Mouse (Mus musculus) stomach, embryonic 14.5 days (tissue): ENCODE data around the gene Cnnm2. TPM values are rescaled to one million over a fixed set of nuclear protein-coding genes. Genes with fewer than 3 reads are reported as not detected.

Source experiments
- ATAC-seq: fragments of 200-750 bp; cut with Nextera tagmentation; 2 replicates; pipeline ENCODE4 v1.8.0; 2017; ENCODE audit warnings: low read depth, moderate TSS enrichment; ENCODE audit not compliant: insufficient number of reproducible peaks, insufficient read depth, low FRiP score
- H3K27ac ChIP-seq: fragments of 300-500 bp; sonication (generic); 2 replicates; pipeline ENCODE4 v1.5.1; 2014; ENCODE audit warnings: mild to moderate bottlenecking, low read length, moderate library complexity, mixed read lengths
- H3K27me3 ChIP-seq: fragments of 300-500 bp; sonication (generic); 2 replicates; pipeline ENCODE4 v1.6.1; 2014; ENCODE audit warnings: low read length, control low read depth, mixed read lengths; ENCODE audit not compliant: control insufficient read depth, insufficient read depth
- H3K36me3 ChIP-seq: fragments of 300-500 bp; sonication (generic); 2 replicates; pipeline ENCODE4 v1.6.1; 2014; ENCODE audit warnings: mild to moderate bottlenecking, control low read depth, low read length, moderate library complexity, mixed read lengths; ENCODE audit not compliant: control insufficient read depth, insufficient read depth
- H3K4me1 ChIP-seq: fragments of 300-500 bp; sonication (generic); 2 replicates; pipeline ENCODE4 v1.6.1; 2014; ENCODE audit warnings: low read length, control low read depth, mixed read lengths; ENCODE audit not compliant: control insufficient read depth, insufficient read depth
- H3K4me2 ChIP-seq: fragments of 300-500 bp; sonication (generic); replicated peaks from 2 replicates; pipeline ENCODE4 v1.6.1; 2014; ENCODE audit warnings: low read depth, low read length, control low read depth
- H3K4me3 ChIP-seq: fragments of 300-500 bp; sonication (generic); 2 replicates; pipeline ENCODE4 v1.5.1; 2014; ENCODE audit warnings: low read depth, low read length, control low read depth
- H3K9ac ChIP-seq: fragments of 300-500 bp; sonication (generic); replicated peaks from 2 replicates; pipeline ENCODE4 v1.6.1; 2014; ENCODE audit warnings: low read depth, mild to moderate bottlenecking, control low read depth, low read length, moderate library complexity, mixed read lengths
- H3K9me3 ChIP-seq: fragments of 300-500 bp; sonication (generic); 2 replicates; pipeline ENCODE4 v1.6.1; 2016; ENCODE audit warnings: low read depth, low read length, control low read depth; ENCODE audit not compliant: control insufficient read depth
- WGBS: fragments of 180-500 bp; shearing (Covaris S2); extraction: QIAGEN DNeasy Blood & Tissue Kit; methylation state at CpG from one replicate; pipeline ENCODE4 v1.1.7; 2014; 5-methylcytosine and 5-hydroxymethylcytosine counted together
- polyA plus RNA-seq: library from polyadenylated mRNA; unstranded; fragments of >200 nt; fragmentation: Nextera tagmentation; extraction: Ambion mirVana; gene quantifications from 2 replicates; pipeline ENCODE4 v1.2.1, GENCODE M21; 2014

Cnnm2 gene
- polyA plus RNA-seq, 1 experiment from 2014 or later: 2.5 TPM

DNA sequence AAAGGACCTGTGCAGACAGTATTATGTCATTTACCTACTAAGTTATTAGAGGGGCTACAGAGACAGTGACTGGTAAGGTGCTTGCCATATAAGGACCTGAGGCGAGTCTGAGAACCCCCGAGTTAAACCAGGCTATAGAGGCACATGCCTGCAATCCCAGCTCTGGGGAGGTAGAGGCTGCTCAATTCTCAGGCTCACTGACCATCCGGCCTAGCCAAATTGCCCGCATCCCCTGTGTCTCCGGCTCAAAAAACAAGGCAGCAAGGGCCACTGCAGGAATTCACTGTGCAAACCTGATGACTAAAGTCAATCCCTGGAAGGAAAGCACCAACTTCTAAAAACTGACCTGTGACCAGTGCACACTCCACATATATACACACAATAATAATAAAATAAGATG is 142.0 kb downstream of the Cnnm2 start:
- peaks cover 18% of the 10 kb centered on the region for H3K36me3 ChIP-seq
- no peaks in the 10 kb centered on the region for H3K27me3 ChIP-seq
- H3K9ac ChIP-seq: no peak overlapping the region
- WGBS: 90% methylated on average over 5 of the region's 5 CpGs
- no peak overlapping the region for H3K27ac ChIP-seq
- H3K9me3 ChIP-seq: no peaks in the 10 kb centered on the region
- no peak for ATAC-seq
- no peak overlapping the region for H3K4me3 ChIP-seq
- no peaks in the 10 kb centered on the region for H3K4me1 ChIP-seq
- H3K4me2 ChIP-seq: no peak overlapping the region

DNA sequence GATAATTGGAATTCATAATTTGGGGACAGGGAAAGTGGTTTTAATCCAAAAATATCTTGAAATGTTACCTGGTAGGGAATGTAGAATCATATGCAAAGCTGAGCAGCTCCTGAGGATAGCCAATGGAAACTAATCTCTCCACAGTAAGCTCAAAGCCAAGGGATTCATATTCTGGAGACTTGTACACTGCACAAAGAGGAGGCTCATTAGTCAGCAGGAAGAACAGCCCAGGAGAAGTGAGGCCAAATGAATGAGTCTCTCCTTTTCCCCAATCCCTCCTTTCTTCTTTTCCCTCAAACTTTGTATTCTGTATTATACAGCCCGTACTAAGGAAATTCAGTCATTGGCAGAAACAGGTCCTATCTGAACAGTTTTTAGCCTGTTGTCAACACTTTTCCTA is 143.5 kb downstream of the Cnnm2 start:
- WGBS: 96% methylated on average over 1 of the region's 1 CpGs
- ATAC-seq: no peak

DNA sequence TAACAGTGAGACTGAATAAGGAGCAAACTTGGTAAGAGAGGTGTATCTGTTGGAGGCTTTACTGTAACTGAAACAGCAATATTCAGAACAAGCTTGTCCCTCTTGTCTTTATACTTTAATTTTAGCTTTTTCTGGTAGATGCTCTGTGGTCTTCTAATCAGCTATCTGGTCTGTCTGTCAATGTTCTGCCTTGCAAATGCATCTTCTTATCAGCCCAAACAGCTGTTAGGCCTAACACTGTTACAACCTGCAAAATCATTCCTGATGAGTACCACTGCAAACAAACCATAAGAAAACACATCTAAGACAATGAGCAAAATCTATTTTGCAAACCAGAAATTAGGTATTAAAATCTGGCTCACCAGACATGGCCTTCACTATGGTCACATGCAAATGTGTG is 144.0 kb downstream of the Cnnm2 start:
- Histone ChIP-seq H3K4me2 (no peak overlapping the region), H3K9me3 (no peaks in the 10 kb centered on the region), H3K4me1 (no peaks in the 10 kb centered on the region), H3K36me3 (peaks cover 15% of the 10 kb centered on the region; the same call in 1 of the 2 replicates), H3K9ac (no peak overlapping the region), H3K4me3 (no peak overlapping the region), H3K27ac (no peak overlapping the region), H3K27me3 (no peaks in the 10 kb centered on the region)
- ATAC-seq: no peak

More for the DNA sequence above, 143.5 kb downstream of the Cnnm2 start:
- H3K4me1 ChIP-seq: no peaks in the 10 kb centered on the region
- no peak overlapping the region for H3K27ac ChIP-seq
- no peaks in the 10 kb centered on the region for H3K27me3 ChIP-seq
- H3K36me3 ChIP-seq: peaks cover 15% of the 10 kb centered on the region; the same call in 1 of the 2 replicates
- H3K4me2 ChIP-seq: no peak overlapping the region
- H3K9me3 ChIP-seq: no peaks in the 10 kb centered on the region
- no peak overlapping the region for H3K9ac ChIP-seq
- no peak overlapping the region for H3K4me3 ChIP-seq

DNA sequence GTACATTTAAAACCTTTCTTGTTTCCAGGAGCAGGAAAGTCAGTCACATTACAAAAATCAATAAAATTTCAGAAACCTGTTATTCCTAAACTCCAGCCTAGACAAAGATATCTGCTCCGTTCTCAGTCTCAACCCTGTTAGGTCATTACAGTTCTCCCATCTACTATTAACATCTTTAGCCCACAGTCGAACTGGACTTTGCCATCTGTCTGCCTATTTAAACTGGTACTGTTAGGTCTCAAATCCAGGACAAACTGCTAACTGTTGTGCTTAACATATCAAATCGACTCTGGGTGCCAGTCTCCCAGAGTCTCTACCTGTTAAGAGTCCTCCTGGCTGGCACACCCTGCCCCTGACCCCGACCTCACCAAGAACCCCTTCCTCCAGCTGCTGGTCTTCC is 144.6 kb downstream of the Cnnm2 start:
- ATAC-seq: no peak
- Histone ChIP-seq H3K9me3 (no peaks in the 10 kb centered on the region), H3K4me3 (no peak overlapping the region), H3K36me3 (peaks cover 15% of the 10 kb centered on the region; the same call in 1 of the 2 replicates), H3K4me2 (no peak overlapping the region), H3K4me1 (no peaks in the 10 kb centered on the region), H3K27me3 (no peaks in the 10 kb centered on the region), H3K27ac (no peak overlapping the region), H3K9ac (no peak overlapping the region)
- 79% methylated on average over 4 of the region's 4 CpGs for whole genome bisulfite sequencing

DNA sequence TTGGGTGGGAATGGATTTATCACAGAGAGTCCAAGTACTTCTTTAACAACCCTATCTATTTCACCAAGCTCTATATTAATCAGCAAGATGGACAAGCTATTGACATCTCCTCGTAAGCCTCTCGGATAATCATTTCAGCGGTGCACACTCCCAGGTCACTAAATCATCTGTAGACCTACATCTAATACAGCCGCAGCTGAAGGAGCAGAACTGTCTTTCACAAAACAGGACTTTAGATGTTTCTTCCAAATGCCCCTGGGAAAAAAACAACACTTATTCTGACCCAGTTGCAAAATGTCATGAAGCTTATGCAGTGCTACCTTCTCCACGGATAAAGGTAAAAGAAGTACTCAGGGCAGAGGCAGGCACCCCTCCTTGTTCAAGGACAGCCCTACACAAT is 146.8 kb downstream of the Cnnm2 start:
- H3K27ac ChIP-seq: no peak overlapping the region
- WGBS: 79% methylated on average over 5 of the region's 5 CpGs
- H3K4me2 ChIP-seq: no peak overlapping the region
- no peak for ATAC-seq
- no peaks in the 10 kb centered on the region for H3K27me3 ChIP-seq
- H3K9ac ChIP-seq: no peak overlapping the region
- H3K4me1 ChIP-seq: no peaks in the 10 kb centered on the region
- no peaks in the 10 kb centered on the region for H3K9me3 ChIP-seq
- peaks cover 11% of the 10 kb centered on the region; the same call in 1 of the 2 replicates for H3K36me3 ChIP-seq
- H3K4me3 ChIP-seq: no peak overlapping the region

DNA sequence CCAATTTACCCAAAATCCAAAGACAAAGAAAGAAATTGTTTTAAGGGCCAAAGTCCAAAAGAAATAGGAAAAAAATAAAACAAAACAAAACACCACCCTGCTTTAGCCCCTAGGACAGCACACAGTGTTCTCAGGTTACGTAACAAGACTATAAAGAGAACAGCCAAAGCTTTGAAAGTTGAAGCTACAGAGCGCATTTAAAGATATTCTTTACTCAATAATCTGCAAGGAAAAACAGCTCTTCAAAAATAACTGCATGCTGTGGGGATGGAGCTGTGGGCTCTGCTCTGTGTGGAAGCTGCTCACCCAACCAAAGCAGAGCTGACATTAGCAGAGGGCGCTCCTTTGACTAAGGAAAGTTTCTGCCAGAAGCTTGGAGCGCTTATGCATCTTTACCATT is 147.6 kb downstream of the Cnnm2 start:
- no peak for ATAC-seq
- H3K4me2 ChIP-seq: no peak overlapping the region
- H3K27me3 ChIP-seq: no peaks in the 10 kb centered on the region
- no peak overlapping the region for H3K9ac ChIP-seq
- H3K36me3 ChIP-seq: peaks cover 5% of the 10 kb centered on the region; the same call in 1 of the 2 replicates
- no peak overlapping the region for H3K27ac ChIP-seq
- 78% methylated on average over 4 of the region's 4 CpGs for WGBS
- no peaks in the 10 kb centered on the region for H3K4me1 ChIP-seq
- no peaks in the 10 kb centered on the region for H3K9me3 ChIP-seq
- H3K4me3 ChIP-seq: no peak overlapping the region

DNA sequence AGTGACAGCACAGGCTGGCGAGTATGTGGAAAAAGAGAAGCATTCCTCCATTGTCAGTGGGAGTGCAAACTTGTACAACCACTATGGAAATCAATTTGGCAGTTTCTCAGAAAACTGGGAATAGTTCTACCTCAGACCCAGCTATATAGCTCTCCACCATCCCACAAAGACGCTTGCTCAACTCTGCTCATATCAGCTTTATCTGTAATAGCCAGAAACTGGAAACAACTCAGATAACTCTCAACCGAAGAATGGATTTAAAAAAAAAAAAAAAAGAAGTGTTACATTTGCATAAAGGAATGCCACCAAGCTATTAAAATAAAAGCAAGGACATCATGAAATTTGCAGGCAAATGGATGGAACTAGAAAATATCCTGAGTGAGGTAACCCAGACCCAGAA is 150.1 kb downstream of the Cnnm2 start:
- Histone ChIP-seq H3K4me3 (no peak overlapping the region), H3K4me2 (no peak overlapping the region), H3K9me3 (no peaks in the 10 kb centered on the region), H3K4me1 (no peaks in the 10 kb centered on the region), H3K27me3 (no peaks in the 10 kb centered on the region), H3K27ac (no peak overlapping the region), H3K9ac (no peak overlapping the region), H3K36me3 (no peaks in the 10 kb centered on the region)
- WGBS: 83% methylated on average over 3 of the region's 3 CpGs
- no peak for ATAC-seq

DNA sequence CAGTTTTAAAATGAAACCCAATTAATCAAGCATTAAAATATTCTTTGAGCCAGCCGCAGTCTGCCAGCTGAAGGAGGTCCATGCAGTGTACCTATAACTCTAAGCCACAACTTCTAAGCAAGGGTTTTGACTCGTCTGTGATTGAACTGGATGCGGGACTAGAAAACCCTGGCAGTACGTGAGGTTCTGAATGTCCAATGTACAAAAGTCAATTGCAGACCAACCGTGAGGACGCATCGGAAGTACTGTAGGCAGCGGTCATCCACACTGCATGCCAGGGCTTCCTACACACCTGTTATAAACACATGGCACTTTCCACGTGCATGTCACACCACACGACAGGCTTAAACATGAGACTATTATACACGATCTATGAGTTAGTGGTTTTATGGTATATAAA is 152.2 kb downstream of the Cnnm2 start:
- ATAC-seq: no peak
- no peaks in the 10 kb centered on the region for H3K27me3 ChIP-seq
- H3K9me3 ChIP-seq: no peaks in the 10 kb centered on the region
- no peak overlapping the region for H3K27ac ChIP-seq
- 92% methylated on average over 11 of the region's 11 CpGs for WGBS
- H3K4me2 ChIP-seq: no peak overlapping the region
- no peak overlapping the region for H3K9ac ChIP-seq
- no peaks in the 10 kb centered on the region for H3K4me1 ChIP-seq
- H3K4me3 ChIP-seq: no peak overlapping the region
- H3K36me3 ChIP-seq: no peaks in the 10 kb centered on the region

DNA sequence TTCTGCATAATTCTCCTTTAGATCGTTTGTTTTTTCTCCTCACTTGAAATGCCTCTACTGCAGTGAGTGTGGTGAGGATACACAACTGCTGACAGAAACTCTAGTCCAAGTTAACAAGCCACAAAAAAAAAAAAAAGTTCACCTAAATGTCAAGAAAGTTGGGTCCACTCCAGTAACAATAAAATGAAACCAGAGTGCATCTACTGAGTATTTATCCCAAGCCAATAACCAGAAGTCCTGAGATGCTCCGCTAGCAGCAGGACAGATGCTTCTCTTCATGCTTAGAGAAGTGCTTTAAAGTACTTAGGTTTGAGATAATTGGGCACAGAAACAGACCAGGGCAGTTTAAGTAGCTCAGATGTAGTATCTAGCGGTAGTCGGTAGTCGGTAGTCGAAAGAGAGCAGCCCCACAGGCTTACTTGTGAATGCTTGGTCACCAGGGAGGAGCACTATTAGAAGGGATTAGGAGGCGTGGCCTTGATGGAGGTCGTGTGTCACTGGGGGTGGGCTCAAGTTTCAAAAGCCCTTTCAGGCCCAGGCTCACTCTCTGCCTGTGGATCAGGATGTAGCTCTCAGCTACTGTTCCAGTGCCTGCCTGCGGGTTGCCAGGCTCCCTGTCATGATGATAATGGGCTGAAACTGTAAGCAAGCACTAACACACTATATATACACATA is 154.1 kb downstream of the Cnnm2 start:
- Histone ChIP-seq H3K4me3 (no peak overlapping the region), H3K9ac (no peak overlapping the region), H3K4me1 (no peaks in the 10 kb centered on the region), H3K36me3 (no peaks in the 10 kb centered on the region), H3K27ac (no peak overlapping the region), H3K4me2 (no peak overlapping the region), H3K9me3 (no peaks in the 10 kb centered on the region), H3K27me3 (no peaks in the 10 kb centered on the region)
- ATAC-seq: no peak
- 69% methylated on average over 9 of the region's 9 CpGs for WGBS
